Mouse (Mus musculus) heart, embryonic 16.5 days (tissue): ENCODE measurements around the gene Akt3. TPM values are rescaled to one million over a fixed set of nuclear protein-coding genes. Genes with fewer than 3 reads are reported as not detected.

Experiments used
- polyA plus RNA-seq: library from polyadenylated mRNA; unstranded; fragments of >200 nt; fragmentation: Nextera tagmentation; extraction: Ambion mirVana; gene quantifications from 2 replicates; pipeline ENCODE4 v1.2.1, GENCODE M21; 2015

The Akt3 gene
- polyA plus RNA-seq, 1 experiment from 2014 or later: 3.6 TPM

Other genes with a start within 250 kb of the Akt3 start
- gene Zbtb18, start 184.1 kb upstream of the Akt3 start, polyA plus RNA-seq: 1.0 and 1.2 TPM in 2 replicates